ENCODE assay signal across 10 mouse cellular contexts in the genomic region with DNA sequence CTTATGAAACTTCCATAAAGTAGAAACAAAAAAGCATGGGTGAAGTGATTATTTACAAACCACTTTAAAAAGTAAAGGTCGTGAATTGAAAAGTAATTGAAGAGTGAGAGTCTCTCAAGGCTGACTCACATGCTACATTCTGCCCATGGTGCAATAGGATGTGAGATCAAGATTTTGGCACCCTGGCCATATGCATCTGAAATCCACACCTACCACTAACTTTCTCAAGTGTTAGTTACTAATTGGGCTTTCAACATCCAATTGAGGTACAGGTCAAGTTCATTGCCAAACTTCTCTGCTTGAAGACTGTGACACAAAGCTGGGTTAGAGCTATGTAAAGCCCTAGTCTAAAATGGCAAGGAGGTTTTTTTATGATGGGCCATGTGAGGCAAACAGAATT.
"Had no signal": no experiment of that assay in that cellular context is flagged by ENCODE, and none has a peak within 500 bp of the region (broad histone marks: within the 10 kb centered on the region; RNA-seq: fewer than 3 reads in every experiment).

No protein-coding gene starts in this region.

- DNase-seq: lung, postnatal 4 days; midbrain, embryonic 14.5 days; retina, postnatal 1 day; right cerebral cortex, adult 18-20 months; right cerebral cortex, postnatal 25 days; right cerebral cortex, postnatal 4 days; spleen, adult 18-20 months; thymus, adult 18-20 months; thymus, postnatal 14 days; thymus, postnatal 36 days had no signal
